Mouse (Mus musculus) urinary bladder, postnatal 14 days (tissue): ENCODE measurements at regions not wholly inside any gene's neighbourhood (a gene's known extent, or its start where the extent isn't known, plus 50 kb on each side); places are given as distances from the start of the nearest gene placed in this dataset.

Experiments
- DNase-seq: peaks from one replicate; pipeline ENCODE4 v3.0.0; 2021; ENCODE audit warnings: low spot score

DNA sequence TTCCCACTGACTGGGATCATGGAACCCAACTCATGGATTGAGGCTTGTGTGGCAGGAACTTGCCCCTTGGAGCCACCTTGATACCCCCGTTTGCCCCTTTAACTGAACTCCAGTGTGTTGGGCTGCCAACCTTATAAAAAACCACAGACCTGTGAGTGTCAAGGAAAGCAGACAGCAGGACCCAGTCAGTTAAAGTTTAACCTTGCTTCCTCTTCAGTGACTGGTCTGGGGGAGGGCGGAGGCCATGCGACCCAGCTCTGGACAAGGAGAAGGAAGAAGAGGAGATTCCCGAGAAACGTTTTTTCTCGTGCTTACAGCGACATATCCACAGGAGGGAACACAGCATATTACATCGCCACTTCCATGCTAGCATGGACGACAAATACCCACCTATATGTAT, 281.9 kb upstream of the Zfp64 start:
- no peak for DNase-seq

DNA sequence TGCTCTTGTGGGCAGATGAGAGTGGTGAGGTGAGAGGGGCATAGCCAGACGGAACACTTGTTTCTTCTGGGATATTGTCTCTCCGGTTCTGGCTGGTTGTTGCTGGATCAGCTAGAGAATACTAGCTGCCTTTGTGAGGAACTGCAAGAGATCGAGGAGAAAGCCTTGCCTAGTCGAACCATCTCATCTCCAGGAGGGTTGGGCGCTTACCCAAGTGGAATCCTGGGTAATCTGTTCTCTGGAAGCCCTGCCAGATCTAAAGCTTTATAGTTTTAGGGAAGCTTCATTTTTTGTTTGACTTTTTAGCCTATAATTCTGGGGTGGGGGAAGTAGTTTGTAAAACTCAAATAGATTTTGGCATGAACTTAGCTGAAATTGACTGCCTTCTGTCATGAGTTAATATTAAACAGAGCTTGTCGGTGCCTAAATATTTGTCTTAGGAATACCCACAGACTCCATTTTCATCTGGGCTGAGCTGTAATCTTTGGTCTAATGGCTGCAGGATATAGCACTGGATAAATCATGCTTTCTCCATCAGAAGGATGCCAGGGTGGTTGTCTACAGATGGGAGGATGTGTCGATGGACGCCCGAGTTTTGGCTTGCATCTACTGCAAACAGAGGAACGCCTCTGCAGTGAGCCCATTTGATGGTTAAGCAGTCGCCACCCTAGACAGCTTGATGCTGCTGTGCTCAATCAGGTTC, 279.1 kb upstream of the Zfp64 start:
- DNase-seq: no peak

DNA sequence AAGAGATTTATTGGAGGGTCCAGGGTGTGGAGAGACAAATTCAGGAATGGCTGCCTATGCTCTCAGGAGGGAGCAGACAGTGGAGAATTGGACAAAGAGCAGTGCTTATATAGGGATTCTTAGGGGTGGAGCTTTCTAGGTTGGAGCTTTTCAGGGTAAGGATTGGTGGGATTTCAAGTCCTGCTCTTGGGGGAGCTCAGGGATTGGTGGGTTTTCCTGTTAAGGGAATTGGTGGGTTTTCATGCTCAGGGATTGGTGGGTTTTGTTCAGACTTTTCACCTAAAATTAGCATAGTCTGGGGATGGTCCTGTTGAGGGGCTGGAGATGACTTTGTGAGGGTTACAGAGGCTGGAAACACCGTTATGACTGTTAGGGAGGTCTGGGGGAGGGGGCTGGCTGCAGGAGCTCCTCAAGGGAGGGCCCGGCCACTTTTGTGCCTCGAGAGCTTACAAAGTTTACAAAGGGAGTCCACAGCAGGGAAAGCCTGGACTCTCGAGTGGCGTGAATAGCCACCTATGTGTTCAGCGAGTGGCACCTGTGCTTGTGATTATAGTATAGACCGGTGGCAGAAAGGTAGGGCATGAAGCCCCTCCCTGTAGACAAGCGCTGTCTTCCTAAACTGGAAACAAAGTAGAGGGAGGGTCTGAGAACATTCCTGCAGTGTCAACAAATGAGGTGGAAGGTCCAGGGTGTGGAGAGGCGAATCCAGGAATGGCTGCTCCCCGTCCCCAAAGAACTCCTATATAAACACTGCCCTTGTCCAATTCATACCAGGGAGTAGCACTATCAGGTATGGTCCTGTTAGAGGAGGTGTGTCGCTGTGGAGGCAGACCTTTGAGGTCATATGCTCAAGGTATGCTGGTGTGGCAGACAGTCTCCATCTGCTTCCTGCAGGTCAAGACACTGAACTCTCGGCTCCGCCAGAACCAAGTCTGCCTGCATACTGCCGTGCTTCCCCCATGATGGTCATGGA, 278.1 kb upstream of the Zfp64 start:
- no peak for DNase-seq

DNA sequence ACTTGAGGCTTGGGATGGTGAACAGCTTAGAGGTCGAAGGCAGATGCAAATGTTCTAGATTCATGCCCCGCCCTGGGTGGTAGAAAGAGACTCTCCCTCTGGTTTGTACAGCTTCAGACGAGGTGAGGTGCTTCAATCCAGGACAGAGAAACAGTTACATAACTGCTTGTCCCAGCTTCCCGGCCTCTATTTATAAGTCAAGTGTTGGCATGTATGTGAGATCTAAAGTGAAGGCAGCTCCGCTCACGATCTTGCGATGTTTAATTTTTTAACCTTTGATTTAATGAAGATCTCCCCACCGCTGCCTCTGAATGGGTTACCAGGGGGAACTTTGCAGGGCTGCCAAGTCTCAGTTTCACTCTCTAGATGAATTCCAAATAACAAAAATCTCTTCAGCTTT, 266.9 kb upstream of the Zfp64 start:
- DNase-seq: no peak

DNA sequence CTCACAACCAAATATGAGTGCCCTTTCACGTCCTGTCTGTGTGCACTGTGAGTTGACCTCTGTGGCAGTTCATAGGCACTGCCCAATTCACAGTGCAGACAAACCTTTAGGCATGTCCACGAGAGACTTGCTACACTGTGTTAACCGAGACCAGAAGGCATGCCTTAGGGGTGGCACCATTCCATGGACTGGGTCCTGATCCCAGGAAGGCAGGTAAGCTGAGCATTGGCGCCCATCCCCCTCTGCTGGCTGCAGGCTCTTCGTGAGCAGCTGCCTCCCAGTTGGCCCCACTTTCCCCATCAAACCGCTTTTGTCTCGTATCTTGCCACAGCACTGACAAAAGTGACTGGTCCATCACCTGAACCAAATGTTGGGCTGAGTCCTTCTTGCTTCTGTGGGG, 265.8 kb upstream of the Zfp64 start:
- no peak for DNase-seq

DNA sequence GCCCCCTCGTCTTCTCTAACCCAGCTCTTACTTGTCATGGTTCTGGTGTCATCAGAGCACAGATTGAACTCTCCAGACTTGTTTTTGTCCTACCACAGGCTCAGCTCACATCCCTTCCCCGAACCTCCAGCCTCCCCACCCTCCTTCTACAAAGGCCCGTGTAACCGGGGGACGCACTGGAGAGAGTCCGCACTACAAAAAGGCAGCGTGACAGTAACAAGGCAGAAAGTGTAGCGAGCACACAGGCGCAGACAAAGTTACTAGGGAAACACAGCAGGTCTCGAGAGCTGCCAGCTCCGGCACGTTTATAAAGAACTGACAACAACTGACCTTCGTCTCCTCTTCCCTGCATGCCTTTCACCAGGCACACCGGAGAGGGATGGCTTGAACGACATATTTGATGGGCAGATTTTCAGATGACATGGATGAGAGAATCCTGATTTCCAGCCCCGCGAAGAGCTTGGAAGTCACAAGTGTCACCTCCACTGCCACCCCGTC, 260.2 kb upstream of the Zfp64 start:
- DNase-seq: no peak

DNA sequence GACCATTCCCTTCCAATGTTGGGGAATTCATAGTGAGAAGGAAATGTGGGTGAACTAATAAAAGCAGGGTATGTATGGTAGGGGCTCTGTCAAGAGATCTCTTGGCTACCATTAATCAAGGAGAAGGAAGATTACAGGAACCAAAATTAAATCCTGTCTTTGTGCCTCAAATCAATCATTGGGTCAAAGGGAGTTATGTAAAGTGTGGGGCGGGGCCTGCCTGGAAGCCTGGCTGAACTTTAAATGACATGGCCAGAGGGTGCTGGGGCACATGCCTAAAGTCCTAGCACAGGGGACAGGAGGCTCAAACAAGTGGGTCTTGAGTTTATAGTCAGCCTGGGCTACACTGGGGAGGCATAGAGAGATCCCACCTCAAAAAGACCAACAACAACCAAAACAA, 259.0 kb upstream of the Zfp64 start:
- no peak for DNase-seq

DNA sequence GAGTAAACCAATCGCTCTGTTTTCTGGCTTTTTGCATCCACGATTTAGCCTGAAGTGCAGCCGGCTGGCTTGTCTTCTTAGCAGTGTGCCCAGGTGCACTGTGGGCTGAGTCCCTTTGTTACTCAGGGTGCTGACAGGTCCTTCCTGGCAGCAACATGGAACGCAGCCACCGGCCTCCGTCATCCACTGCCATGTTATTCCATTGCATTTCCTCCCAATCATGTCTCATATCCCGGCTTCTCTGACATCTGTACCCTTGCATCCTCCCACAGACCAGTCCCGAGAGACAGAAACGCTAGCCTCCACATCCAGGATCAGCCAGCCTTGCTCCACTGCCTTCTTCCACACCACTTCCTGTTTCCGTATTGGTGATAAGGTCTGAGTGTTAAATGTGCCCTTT, 257.9 kb upstream of the Zfp64 start:
- DNase-seq: no peak

DNA sequence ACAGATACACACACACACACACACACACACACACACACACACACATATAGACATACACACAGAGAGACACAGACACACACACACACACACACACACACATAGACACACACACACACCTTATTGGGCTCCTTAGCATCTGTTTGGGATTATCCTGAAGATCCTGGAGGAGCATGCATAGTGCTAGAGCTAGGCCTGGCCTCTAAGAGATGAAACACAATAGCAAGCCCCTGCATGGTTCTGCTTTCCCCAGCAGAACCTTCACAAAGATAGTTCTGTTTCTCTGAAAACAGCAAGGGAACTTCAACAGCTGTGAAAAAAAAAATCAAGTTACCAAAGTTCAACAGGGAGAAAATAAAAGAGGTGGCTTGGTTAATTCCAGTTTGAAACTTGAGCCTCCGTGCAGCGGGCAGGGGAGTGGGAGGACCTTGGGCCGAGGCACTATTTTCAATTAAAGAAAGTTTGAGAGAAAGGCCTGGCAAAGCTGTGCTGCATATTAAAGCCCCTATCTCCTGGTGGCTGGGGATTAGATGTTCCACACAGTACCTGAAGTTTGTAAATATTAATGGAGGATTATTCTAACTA, 257.4 kb upstream of the Zfp64 start:
- no peak for DNase-seq

DNA sequence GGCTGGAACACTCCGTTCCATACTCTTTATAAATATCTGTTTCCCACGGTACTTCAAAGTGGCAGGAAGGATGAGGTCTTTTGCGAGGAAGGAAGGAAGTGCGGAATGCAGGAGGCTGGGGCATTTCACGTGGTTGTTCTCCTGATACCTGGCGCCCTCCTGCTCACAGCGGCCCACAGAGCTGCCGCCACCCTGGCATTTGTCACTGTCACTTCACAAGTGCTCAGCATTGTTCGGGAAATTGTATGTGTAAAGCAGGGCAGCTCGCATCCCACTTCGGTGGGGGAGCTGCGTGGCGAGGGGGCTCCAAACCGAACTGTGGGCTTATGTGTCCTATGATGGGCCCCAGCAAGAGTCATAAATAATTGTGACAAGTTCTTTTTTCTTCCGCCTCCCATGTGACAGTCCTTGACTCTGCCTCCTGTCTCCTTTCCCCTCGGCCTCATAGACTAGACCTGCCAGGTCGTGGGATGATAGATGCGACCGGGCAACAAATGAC, 248.9 kb upstream of the Zfp64 start:
- DNase-seq: no peak

DNA sequence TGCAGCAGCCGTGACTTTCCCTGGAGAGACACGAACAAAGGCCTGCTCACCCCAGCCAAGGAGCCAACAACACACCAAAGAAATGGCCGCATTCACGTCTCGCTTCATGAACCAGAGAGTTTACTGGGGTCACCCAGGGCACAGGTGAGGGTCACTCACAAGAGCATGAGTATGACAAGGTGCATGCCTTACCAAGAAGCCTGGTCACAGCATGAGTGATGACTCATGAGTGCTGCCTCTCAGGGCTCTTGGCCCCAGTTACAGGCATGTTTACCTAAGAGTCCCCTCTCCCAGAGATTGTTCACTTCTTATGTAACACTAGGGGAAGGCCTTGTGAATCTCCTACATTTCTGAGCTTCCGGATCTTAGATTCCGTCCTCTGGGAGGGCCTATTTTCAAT, 236.6 kb upstream of the Zfp64 start:
- DNase-seq: no peak

DNA sequence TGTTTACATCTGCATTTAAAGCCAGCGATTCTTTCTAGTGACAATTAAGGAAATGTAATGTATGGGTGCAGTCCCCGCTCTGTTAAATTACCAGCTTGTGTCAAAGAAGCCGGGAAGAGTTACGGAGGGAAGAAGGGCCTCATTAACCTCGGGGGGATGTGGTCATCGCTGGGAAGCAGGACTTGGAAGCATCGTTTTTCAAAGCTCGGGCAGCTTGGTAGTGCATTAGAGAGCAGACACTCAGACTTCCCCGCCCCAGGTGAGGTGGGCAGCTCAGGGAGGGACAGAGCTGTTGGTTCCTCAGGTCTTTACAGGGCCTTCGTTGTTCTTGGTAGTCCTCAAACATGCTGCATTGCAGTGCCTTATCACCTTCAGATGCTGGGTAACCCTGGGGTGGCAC, 236.1 kb upstream of the Zfp64 start:
- DNase-seq: no peak

DNA sequence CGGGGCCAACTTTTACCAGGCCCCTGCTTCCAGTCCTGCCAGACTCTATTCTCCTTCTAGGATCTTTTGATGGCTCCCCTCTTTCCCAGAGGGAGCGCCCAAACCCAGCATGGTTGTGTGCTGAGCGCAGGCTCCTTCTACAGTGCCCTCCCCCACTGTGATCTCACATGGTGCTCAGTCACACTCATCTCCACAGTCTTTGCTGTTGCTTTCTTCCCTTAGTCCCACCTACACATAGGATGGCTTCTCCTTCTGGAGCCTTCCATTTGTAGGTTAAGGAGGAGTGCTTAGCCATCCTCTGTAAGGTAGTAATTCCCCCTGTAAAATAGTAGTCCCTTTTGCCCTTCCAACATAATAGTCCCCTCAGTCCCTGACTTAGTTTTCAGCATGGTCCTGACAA, 222.2 kb upstream of the Zfp64 start:
- DNase-seq: no peak

DNA sequence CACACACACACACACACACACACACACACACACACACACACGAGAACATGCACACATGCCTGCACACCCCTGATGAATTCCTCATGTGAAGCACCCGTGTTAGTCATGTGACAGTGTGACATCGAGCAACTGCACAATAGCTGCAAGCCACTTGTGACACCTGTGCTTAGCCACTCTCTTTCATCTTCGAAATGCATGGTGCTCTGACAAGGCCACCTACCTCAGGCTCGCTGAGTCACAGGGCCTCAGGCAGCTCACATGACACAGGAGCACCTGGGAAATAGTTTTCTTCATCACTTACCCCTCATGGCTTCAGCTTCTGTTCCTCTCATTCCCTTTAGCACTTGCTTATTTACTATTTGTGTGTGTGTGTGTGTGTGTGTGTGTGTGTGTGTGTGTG, 213.4 kb upstream of the Zfp64 start:
- no peak for DNase-seq

DNA sequence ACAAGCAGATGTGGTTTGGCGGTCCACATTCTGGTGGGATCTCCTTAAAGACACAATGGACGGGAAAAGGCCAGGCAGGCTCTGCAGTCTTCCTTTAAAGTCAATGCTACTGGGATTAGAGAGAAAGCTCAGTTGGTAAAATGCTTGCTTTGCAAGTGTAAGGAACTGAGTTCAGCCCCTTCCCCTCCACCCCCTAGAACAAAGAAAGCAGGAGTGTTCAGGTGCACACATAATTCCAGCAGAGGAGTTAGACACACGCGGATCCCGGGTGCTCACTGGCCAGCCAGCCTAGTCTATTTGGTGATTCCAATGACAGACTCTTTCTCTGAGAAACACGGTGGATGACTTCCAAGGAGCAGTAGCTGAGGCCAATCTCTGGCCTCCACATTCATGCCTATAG, 213.0 kb upstream of the Zfp64 start:
- DNase-seq: no peak

DNA sequence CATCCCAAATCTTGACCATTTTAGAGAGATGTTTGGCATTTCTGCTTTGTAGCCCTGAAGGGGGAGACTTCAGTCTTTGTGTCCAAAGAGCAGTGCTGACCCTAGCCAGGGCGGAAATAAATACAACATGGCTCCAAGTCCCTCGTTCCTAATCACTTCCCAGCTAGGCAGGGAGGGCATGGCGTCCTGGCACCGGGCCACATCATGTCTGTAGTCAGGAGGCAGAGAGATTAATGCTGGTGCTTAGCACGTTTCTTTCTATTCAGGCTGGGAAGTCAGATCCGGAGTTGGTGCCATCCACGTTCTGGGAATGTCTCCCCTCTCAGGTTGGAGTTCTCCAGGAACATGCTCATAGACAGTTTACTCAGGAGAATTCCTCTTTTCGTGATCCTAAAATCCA, 206.3 kb upstream of the Zfp64 start:
- no peak for DNase-seq

DNA sequence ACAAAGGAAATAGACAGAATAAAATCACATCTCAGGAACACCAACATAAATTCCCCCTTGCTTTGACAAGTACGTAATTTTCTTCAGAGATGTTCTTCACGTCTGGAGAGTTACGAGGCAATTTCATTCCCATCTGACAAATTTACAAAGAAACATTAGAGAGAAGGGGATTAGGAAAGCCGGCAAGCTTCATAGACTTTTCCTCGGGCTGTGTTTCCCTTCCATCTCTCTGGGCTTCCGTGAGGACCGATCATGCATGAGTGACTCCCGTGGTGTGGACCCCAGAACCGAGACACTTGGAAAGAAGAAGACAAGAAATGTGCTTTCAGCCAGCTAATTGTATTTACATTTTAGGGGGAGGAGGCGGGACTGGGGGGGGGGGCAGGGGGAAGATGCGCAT, 203.4 kb upstream of the Zfp64 start:
- DNase-seq: no peak

DNA sequence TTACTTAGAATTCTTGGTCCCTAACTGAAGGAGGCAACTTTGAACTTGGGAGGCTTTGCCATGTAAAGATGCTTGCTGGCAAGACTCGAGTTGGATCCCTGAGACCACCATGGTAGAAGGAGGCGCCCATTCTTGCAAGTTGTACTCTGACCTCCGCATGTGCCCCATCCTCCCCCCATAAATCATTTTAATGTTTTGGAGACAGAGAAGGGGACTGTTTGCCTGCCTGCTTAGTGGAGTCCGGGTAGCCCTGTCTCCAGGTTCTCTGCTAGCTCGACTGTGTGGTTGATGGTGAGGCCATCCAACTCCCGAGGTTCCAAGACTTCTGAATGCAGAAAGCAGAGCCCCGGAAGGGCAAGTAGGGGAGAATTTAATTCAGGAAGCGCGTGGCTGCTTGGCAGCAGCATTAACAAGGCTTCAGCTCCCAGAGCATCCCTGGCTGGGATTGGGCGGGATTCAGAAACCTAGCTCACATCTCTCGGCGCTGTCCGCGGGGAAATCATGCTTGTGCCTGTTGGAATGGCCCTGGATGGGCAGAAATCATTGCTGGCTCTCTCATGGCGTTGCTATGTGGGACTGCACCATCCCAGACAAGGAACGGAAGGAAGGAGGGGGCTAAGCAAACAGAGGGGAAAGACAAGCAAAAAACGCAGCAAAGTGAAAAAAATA, 202.8 kb upstream of the Zfp64 start:
- DNase-seq: peak; percentile 17

DNA sequence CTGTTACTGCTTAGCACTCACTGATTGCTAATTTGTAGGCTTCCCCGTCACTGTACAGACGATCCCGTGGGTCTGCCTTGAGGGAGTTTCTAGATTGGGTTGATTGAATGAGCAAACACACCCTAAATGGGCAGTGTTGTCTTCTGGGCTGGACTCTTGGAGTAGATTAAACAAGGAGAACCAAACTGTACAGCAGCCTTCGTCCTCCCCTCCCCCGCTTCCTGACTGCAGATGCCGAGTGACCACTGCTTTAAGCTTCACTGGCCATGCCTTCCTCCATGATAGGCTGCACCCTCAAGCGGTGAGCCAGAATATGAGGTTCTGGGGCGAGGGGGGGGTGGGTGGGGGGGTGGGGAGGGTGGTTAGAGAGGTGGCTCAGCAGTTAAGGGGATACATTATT, 201.5 kb upstream of the Zfp64 start:
- no peak for DNase-seq

DNA sequence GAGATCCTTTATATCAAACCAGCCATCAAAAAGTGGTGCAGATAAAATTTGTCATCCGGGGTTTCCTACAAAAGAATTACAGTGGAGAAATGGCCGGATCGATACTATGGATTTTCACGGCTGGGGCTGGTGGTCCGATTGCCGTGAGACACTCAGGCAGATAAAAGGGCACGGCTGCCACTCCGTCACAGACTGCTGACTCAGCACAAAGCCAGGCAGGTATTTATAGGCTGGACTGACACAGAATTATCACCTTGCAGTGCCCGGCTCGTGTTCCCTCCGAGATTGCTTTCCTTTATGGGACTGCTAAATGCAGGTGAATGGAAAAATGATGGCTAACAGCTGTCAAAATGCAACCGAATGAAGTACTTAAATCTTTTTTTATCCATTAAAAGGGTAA, 199.5 kb upstream of the Zfp64 start:
- no peak for DNase-seq

DNA sequence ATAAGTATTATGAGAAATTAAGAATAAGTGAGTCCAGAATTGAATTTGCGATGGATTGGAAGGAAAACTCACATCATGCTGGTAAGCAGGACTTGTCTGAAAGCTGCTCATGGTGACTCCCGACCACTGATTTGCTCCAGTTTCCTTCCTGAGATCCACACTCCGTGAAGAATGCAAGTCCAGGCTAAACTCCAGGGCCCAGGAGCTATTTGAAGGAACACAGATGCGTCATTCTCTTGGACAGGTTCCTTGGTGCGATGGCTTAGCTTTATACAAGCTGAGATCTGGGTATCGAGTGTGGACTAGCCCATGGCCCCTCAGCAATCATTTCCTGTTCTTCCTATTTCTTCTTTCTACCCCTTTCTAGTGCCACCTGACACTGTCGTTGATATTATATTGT, 192.3 kb upstream of the Zfp64 start:
- DNase-seq: no peak

DNA sequence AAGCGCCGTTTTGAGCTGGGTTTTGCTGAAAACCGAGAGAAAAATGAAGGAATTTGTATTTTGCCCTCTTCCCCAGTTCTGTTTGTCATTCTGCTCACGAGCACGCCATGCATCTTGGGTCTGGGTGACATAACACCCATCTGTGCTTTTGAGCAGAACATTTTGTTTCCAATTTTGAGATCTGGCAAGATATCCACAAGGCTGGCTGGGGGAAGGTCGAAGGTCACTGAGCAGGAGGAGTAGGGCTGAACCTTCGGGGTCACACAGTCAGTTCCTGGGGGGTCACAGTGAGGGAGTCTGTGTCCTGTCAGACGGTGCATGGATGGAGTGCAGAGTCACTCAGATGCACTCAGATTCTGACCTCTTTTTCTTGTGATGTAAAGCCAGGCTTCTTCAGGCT, 186.8 kb upstream of the Zfp64 start:
- no peak for DNase-seq
